Mouse (Mus musculus): ENCODE measurements around the gene Uhrf1bp1l. TPM values are rescaled to one million over a fixed set of nuclear protein-coding genes. Genes with fewer than 3 reads are reported as not detected.

Uhrf1bp1l gene
- 61.7 and 66.2 TPM in 2 replicates for total RNA-seq (2021)
- long read RNA-seq, experiment 1, full-length matches to known transcripts: 6 of 26 reads
- long read RNA-seq, experiment 1, partial matches to known transcripts: 15 of 26 reads
- long read RNA-seq, experiment 1, other reads (novel, unspliced or antisense): 5 of 26 reads
- long read RNA-seq, experiment 2, full-length matches to known transcripts: 5 of 14 reads
- long read RNA-seq, experiment 2, partial matches to known transcripts: 2 of 14 reads
- long read RNA-seq, experiment 2, other reads (novel, unspliced or antisense): 7 of 14 reads

- DNase-seq: peak; percentile 98
These were observed at the start of gene Uhrf1bp1l for GRCm38 (mm10) chr10:89744871-89745665. Gene Uhrf1bp1l, plus strand, starts transcription at chr10:89744991.

- DNase-seq: no peak
These were observed 49.4 kb upstream of the Uhrf1bp1l start for GRCm38 (mm10) chr10:89695194-89695911.

- DNase-seq: peak; percentile 17
These were observed 48.5 kb upstream of the Uhrf1bp1l start for GRCm38 (mm10) chr10:89696270-89696669.

GRCm38 (mm10) chr10:89697956-89698355 is 46.8 kb upstream of the Uhrf1bp1l start:
- no peak for DNase-seq

GRCm38 (mm10) chr10:89703042-89703441 is 41.7 kb upstream of the Uhrf1bp1l start:
- no peak for DNase-seq

- no peak for DNase-seq
These were observed 37.4 kb upstream of the Uhrf1bp1l start for GRCm38 (mm10) chr10:89707397-89707796.

- peak; percentile 42 for DNase-seq
These were observed 36.1 kb upstream of the Uhrf1bp1l start for GRCm38 (mm10) chr10:89708720-89709119.

GRCm38 (mm10) chr10:89714910-89715309 is 29.9 kb upstream of the Uhrf1bp1l start:
- DNase-seq: no peak

GRCm38 (mm10) chr10:89720252-89720651 is 24.5 kb upstream of the Uhrf1bp1l start:
- DNase-seq: no peak

- peak; percentile 77 for DNase-seq
These were observed 24.0 kb upstream of the Uhrf1bp1l start for GRCm38 (mm10) chr10:89720796-89721195.

- peak; percentile 65 for DNase-seq
These were observed 22.3 kb upstream of the Uhrf1bp1l start for GRCm38 (mm10) chr10:89722247-89723195.

GRCm38 (mm10) chr10:89730386-89730785 is 14.4 kb upstream of the Uhrf1bp1l start:
- DNase-seq: no peak

- peak; percentile 21 for DNase-seq
These were observed 13.4 kb upstream of the Uhrf1bp1l start for GRCm38 (mm10) chr10:89731341-89731740.

- DNase-seq: peak; percentile 96
These were observed 12.6 kb upstream of the Uhrf1bp1l start, which contains the start of gene Actr6 for GRCm38 (mm10) chr10:89732001-89732794. Gene Actr6, minus strand, starts transcription at chr10:89732295.

GRCm38 (mm10) chr10:89737092-89737491 is 7.7 kb upstream of the Uhrf1bp1l start:
- DNase-seq: no peak

GRCm38 (mm10) chr10:89737887-89738286 is 6.9 kb upstream of the Uhrf1bp1l start:
- no peak for DNase-seq

GRCm38 (mm10) chr10:89738395-89738794 is 6.4 kb upstream of the Uhrf1bp1l start:
- DNase-seq: no peak

GRCm38 (mm10) chr10:89739703-89740102 is 5.1 kb upstream of the Uhrf1bp1l start:
- no peak for DNase-seq

GRCm38 (mm10) chr10:89740995-89741394 is 3.8 kb upstream of the Uhrf1bp1l start:
- no peak for DNase-seq

- DNase-seq: peak; percentile 56
These were observed 1.5 kb upstream of the Uhrf1bp1l start for GRCm38 (mm10) chr10:89743266-89743665.

- DNase-seq: no peak
These were observed 450 bp upstream of the Uhrf1bp1l start for GRCm38 (mm10) chr10:89744341-89744740.

Data from adrenal gland, postnatal 14 days (tissue).